Mouse (Mus musculus) intestine, embryonic 14.5 days (tissue): ENCODE results near the gene Prr15l. TPM values are rescaled to one million over a fixed set of nuclear protein-coding genes. Genes with fewer than 3 reads are reported as not detected.
A peak's percentile ranks its signal among the peaks of the same experiment; 100 is the strongest.

Source experiments
- ATAC-seq: fragments of 200-750 bp; cut with Nextera tagmentation; replicated peaks from 2 replicates; pipeline ENCODE4 v1.8.0; 2017; ENCODE audit warnings: low read depth, moderate number of reproducible peaks, moderate TSS enrichment, moderate library complexity; ENCODE audit not compliant: low FRiP score, low TSS enrichment
- DNase-seq: peaks from one replicate; pipeline ENCODE4 v3.0.0-alpha.2; 2018; ENCODE audit warnings: low spot score
- H3K27ac ChIP-seq: fragments of 300-500 bp; sonication (generic); 2 replicates; pipeline ENCODE4 v1.5.1; 2014; ENCODE audit warnings: low read depth, mild to moderate bottlenecking, control low read depth
- H3K27me3 ChIP-seq: fragments of 300-500 bp; sonication (generic); replicated peaks from 2 replicates; pipeline ENCODE4 v1.6.1; 2014; ENCODE audit warnings: low read length, control low read depth; ENCODE audit not compliant: control insufficient read depth, insufficient read depth
- H3K36me3 ChIP-seq: fragments of 300-500 bp; sonication (generic); 2 replicates; pipeline ENCODE4 v1.6.1; 2014; ENCODE audit warnings: low read length, control low read depth; ENCODE audit not compliant: control insufficient read depth, insufficient read depth
- H3K4me1 ChIP-seq: fragments of 300-500 bp; sonication (generic); replicated peaks from 2 replicates; pipeline ENCODE4 v1.6.1; 2014; ENCODE audit warnings: low read length, control low read depth, mixed read lengths; ENCODE audit not compliant: control insufficient read depth, insufficient read depth
- H3K4me2 ChIP-seq: fragments of 300-500 bp; sonication (generic); 2 replicates; pipeline ENCODE4 v1.6.1; 2014; ENCODE audit warnings: low read length
- H3K4me3 ChIP-seq: fragments of 300-500 bp; sonication (generic); 2 replicates; pipeline ENCODE4 v1.5.1; 2014; ENCODE audit warnings: low read depth, low read length, control low read depth, mixed read lengths
- H3K9ac ChIP-seq: fragments of 300-500 bp; sonication (generic); 2 replicates; pipeline ENCODE4 v1.6.1; 2014; ENCODE audit warnings: mild to moderate bottlenecking, low read length
- H3K9me3 ChIP-seq: fragments of 300-500 bp; sonication (generic); 2 replicates; pipeline ENCODE4 v1.6.1; 2016; ENCODE audit warnings: low read length, control low read depth; ENCODE audit not compliant: control insufficient read depth
- WGBS: fragments of 180-500 bp; shearing (Covaris S2); extraction: QIAGEN DNeasy Blood & Tissue Kit; methylation state at CpG from one replicate; pipeline ENCODE4 v1.1.7; 2014; 5-methylcytosine and 5-hydroxymethylcytosine counted together
- polyA plus RNA-seq: library from polyadenylated mRNA; unstranded; fragments of >200 nt; fragmentation: Nextera tagmentation; extraction: Ambion mirVana; gene quantifications from 2 replicates; pipeline ENCODE4 v1.2.1, GENCODE M21; 2014

Prr15l gene
- polyA plus RNA-seq, 1 experiment from 2014 or later = 62.5 TPM

- H3K9me3 ChIP-seq = no peaks in the 10 kb centered on the region
- H3K27me3 ChIP-seq = no peaks in the 10 kb centered on the region
- H3K4me1 ChIP-seq = peaks cover 5% of the 10 kb centered on the region; the same call in 1 of the 2 replicates
- peak overlapping the region; percentile 39; the same call in 1 of the 2 replicates for H3K27ac ChIP-seq
- 73% methylated on average over 6 of the region's 6 CpGs for WGBS
- no peak for DNase-seq
- H3K4me2 ChIP-seq = no peak overlapping the region
- ATAC-seq = no peak
- H3K4me3 ChIP-seq = no peak overlapping the region
- no peak overlapping the region for H3K9ac ChIP-seq
- H3K36me3 ChIP-seq = 0 out of 2 replicates have a peak, but pooled peaks cover 6% of the 10 kb centered on the region
Observed at GRCm38 (mm10) chr11:96938426-96938800, 10.5 kb downstream of the Prr15l start.

- no peak overlapping the region for H3K4me3 ChIP-seq
Observed at GRCm38 (mm10) chr11:96940578-96941465, 12.9 kb downstream of the Prr15l start.

GRCm38 (mm10) chr11:96941989-96942590 is 14.2 kb downstream of the Prr15l start:
- DNase-seq (no peak), ATAC-seq (no peak)
- H3K27me3 ChIP-seq = no peaks in the 10 kb centered on the region
- no peak overlapping the region for H3K4me2 ChIP-seq
- H3K9me3 ChIP-seq = no peaks in the 10 kb centered on the region
- H3K36me3 ChIP-seq = 0 out of 2 replicates have a peak, but pooled peaks cover 6% of the 10 kb centered on the region
- WGBS = 69% methylated on average over 6 of the region's 6 CpGs
- no peak overlapping the region for H3K4me3 ChIP-seq
- H3K4me1 ChIP-seq = peaks cover 4% of the 10 kb centered on the region; the same call in 1 of the 2 replicates
- H3K9ac ChIP-seq = no peak overlapping the region
- no peak overlapping the region for H3K27ac ChIP-seq

More at GRCm38 (mm10) chr11:96940578-96941465, 12.9 kb downstream of the Prr15l start:
- ATAC-seq (no peak), DNase-seq (no peak)
- no peaks in the 10 kb centered on the region for H3K9me3 ChIP-seq
- H3K27me3 ChIP-seq = no peaks in the 10 kb centered on the region
- peaks cover 4% of the 10 kb centered on the region; the same call in 1 of the 2 replicates for H3K4me1 ChIP-seq
- H3K36me3 ChIP-seq = 0 out of 2 replicates have a peak, but pooled peaks cover 6% of the 10 kb centered on the region
- H3K27ac ChIP-seq = no peak overlapping the region
- H3K9ac ChIP-seq = no peak overlapping the region
- 69% methylated on average over 16 of the region's 16 CpGs for WGBS
- no peak overlapping the region for H3K4me2 ChIP-seq

- H3K36me3 ChIP-seq = 0 out of 2 replicates have a peak, but pooled peaks cover 4% of the 10 kb centered on the region
- H3K9me3 ChIP-seq = no peaks in the 10 kb centered on the region
- DNase-seq = peak; percentile 92
- peaks cover 4% of the 10 kb centered on the region; the same call in 1 of the 2 replicates for H3K4me1 ChIP-seq
- H3K9ac ChIP-seq = peak within 1 kb of the TSS; percentile 53
- WGBS = under 1% methylated on average over 29 of the region's 29 CpGs
- H3K4me2 ChIP-seq = peak within 1 kb of the TSS; percentile 96
- H3K27me3 ChIP-seq = no peaks in the 10 kb centered on the region
- H3K4me3 ChIP-seq = peak within 1 kb of the TSS; percentile 64
- H3K27ac ChIP-seq = peak within 1 kb of the TSS; percentile 51
- peak; percentile 97 for ATAC-seq
Observed at GRCm38 (mm10) chr11:96943746-96944304, 15.9 kb downstream of the Prr15l start, which contains the start of gene Pnpo. Gene Pnpo (minus strand): TSS chr11:96943986.

GRCm38 (mm10) chr11:96944844-96945580 is 17.1 kb downstream of the Prr15l start:
- peaks cover 4% of the 10 kb centered on the region; the same call in 1 of the 2 replicates for H3K4me1 ChIP-seq
- DNase-seq (no peak), ATAC-seq (no peak)
- 0 out of 2 replicates have a peak overlapping the region, but pooled peaks have one; percentile 53 for H3K9ac ChIP-seq
- H3K27ac ChIP-seq = no peak overlapping the region
- peak overlapping the region; percentile 96 for H3K4me2 ChIP-seq
- H3K27me3 ChIP-seq = no peaks in the 10 kb centered on the region
- WGBS = 76% methylated on average over 14 of the region's 14 CpGs
- H3K9me3 ChIP-seq = no peaks in the 10 kb centered on the region
- peaks cover 7% of the 10 kb centered on the region; the same call in 1 of the 2 replicates for H3K36me3 ChIP-seq
- H3K4me3 ChIP-seq = peak overlapping the region; percentile 64

GRCm38 (mm10) chr11:96946498-96946897 is 18.6 kb downstream of the Prr15l start:
- ATAC-seq (no peak), DNase-seq (no peak)
- H3K4me3 ChIP-seq = no peak overlapping the region
- no peak overlapping the region for H3K4me2 ChIP-seq
- H3K4me1 ChIP-seq = peaks cover 4% of the 10 kb centered on the region; the same call in 1 of the 2 replicates
- no peaks in the 10 kb centered on the region for H3K27me3 ChIP-seq
- H3K36me3 ChIP-seq = peaks cover 10% of the 10 kb centered on the region
- WGBS = 90% methylated on average over 9 of the region's 9 CpGs
- H3K9ac ChIP-seq = no peak overlapping the region
- no peaks in the 10 kb centered on the region for H3K9me3 ChIP-seq
- H3K27ac ChIP-seq = no peak overlapping the region

- no peak overlapping the region for H3K27ac ChIP-seq
- no peak for DNase-seq
- ATAC-seq = no peak
- no peak overlapping the region for H3K4me3 ChIP-seq
- no peak overlapping the region for H3K9ac ChIP-seq
- H3K36me3 ChIP-seq = peaks cover 23% of the 10 kb centered on the region
- no peaks in the 10 kb centered on the region for H3K9me3 ChIP-seq
- no peaks in the 10 kb centered on the region for H3K27me3 ChIP-seq
- 88% methylated on average over 4 of the region's 4 CpGs for WGBS
- H3K4me1 ChIP-seq = peaks cover 4% of the 10 kb centered on the region; the same call in 1 of the 2 replicates
- no peak overlapping the region for H3K4me2 ChIP-seq
Observed at GRCm38 (mm10) chr11:96947849-96948248, 19.9 kb downstream of the Prr15l start.

GRCm38 (mm10) chr11:96950767-96951166 is 22.9 kb downstream of the Prr15l start:
- H3K27ac ChIP-seq = no peak overlapping the region
- ATAC-seq (no peak), DNase-seq (no peak)
- peaks cover 52% of the 10 kb centered on the region for H3K36me3 ChIP-seq
- H3K4me1 ChIP-seq = no peaks in the 10 kb centered on the region
- H3K4me2 ChIP-seq = no peak overlapping the region
- no peaks in the 10 kb centered on the region for H3K9me3 ChIP-seq
- WGBS = 92% methylated on average over 3 of the region's 3 CpGs
- H3K4me3 ChIP-seq = no peak overlapping the region
- no peak overlapping the region for H3K9ac ChIP-seq
- no peaks in the 10 kb centered on the region for H3K27me3 ChIP-seq
